Mouse (Mus musculus) hindlimb bud, embryonic 11.5 days (tissue): Measurements from ENCODE around the gene Gm10720.
"Not testable (repeated sequence)": the region's sequence is repeated elsewhere in the genome, so short reads cannot be mapped to it uniquely, and the experiment has no call there.

Experiments used
- DNase-seq: peaks from one replicate; pipeline ENCODE4 v3.0.0-alpha.2; 2012; ENCODE audit warnings: low read depth, low spot score; ENCODE audit errors: extremely low spot score

The Gm10720 gene

GRCm38 (mm10) chr9:3024912-3025467, 9.5 kb downstream of the Gm10720 start, which contains the start of gene Gm10717:
TSS of gene Gm10717 (plus strand) at chr9:3025417.
- DNase-seq = not testable (repeated sequence)

DNA sequence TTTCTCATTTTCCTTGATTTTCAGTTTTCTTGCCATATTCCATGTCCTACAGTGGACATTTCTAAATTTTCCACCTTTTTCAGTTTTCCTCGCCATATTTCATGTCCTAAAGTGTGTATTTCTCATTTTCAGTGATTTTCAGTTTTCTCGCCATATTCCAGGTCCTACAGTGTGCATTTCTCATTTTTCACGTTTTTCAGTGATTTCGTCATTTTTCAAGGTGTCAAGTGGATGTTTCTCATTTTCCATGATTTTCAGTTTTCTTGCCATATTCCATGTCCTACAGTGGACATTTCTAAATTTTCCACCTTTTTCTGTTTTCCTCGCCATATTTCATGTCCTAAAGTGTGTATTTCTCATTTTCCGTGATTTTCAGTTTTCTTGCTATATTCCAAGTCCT, 10.2 kb downstream of the Gm10720 start:
- not testable (repeated sequence) for DNase-seq

- DNase-seq = not testable (repeated sequence)
Observed at GRCm38 (mm10) chr9:3026136-3026535, 10.7 kb downstream of the Gm10720 start.

- DNase-seq = not testable (repeated sequence)
Observed at GRCm38 (mm10) chr9:3026741-3027140, 11.3 kb downstream of the Gm10720 start.

- peak; percentile 99 for DNase-seq
Observed at GRCm38 (mm10) chr9:3027200-3027599, 11.7 kb downstream of the Gm10720 start.

- DNase-seq = not testable (repeated sequence)
Observed at GRCm38 (mm10) chr9:3029276-3030000, 14.0 kb downstream of the Gm10720 start.

- peak; percentile 100 for DNase-seq
Observed at GRCm38 (mm10) chr9:3030677-3031318, 15.3 kb downstream of the Gm10720 start.

GRCm38 (mm10) chr9:3034299-3034698, 18.8 kb downstream of the Gm10720 start, which contains the start of gene Gm17535:
TSS of gene Gm17535 (plus strand) at chr9:3034599.
- DNase-seq = not testable (repeated sequence)

- DNase-seq = not testable (repeated sequence)
Observed at GRCm38 (mm10) chr9:3036577-3036976, 21.1 kb downstream of the Gm10720 start, which contains the start of gene Gm10715. TSS of gene Gm10715 (plus strand) at chr9:3036877.

DNA sequence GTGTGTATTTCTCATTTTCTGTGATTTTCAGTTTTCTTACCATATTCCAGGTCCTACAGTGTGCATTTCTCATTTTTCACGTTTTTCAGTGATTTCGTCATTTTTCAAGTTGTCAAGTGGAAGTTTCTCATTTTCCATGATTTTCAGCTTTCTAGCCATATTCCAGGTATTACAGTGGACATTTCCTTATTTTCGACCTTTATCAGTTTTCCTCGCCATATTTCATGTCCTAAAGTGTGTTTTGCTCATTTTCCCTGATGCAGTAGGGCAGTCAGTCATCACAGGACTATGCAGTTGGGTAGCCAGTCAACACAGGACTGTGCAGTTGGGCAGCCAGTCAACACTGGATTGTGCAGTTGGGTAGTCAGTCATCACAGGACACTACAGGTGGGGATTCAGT, 22.7 kb downstream of the Gm10720 start:
- peak; percentile 49 for DNase-seq
